Mouse (Mus musculus) c-Kit-negative CD71-positive TER-119-positive erythroid progenitor cells, embryonic 14.5 days (primary cell): ENCODE results near the gene Wnt9b.
A peak's percentile ranks its signal among the peaks of the same experiment; 100 is the strongest.

Source experiments
- DNase-seq: peaks from one replicate; pipeline ENCODE4 v3.0.0-alpha.2; 2013; ENCODE audit warnings: low read depth, low spot score

Gene Wnt9b

GRCm38 (mm10) chr11:103732306-103732705 is 17.3 kb downstream of the Wnt9b start:
- no peak for DNase-seq

GRCm38 (mm10) chr11:103731594-103731993 is 18.0 kb downstream of the Wnt9b start:
- DNase-seq = no peak

GRCm38 (mm10) chr11:103729282-103729985 is 20.2 kb downstream of the Wnt9b start:
- no peak for DNase-seq

GRCm38 (mm10) chr11:103724331-103724771 is 25.3 kb downstream of the Wnt9b start:
- no peak for DNase-seq

GRCm38 (mm10) chr11:103722040-103722481 is 27.6 kb downstream of the Wnt9b start:
- DNase-seq = no peak

- DNase-seq = peak; percentile 24
Measured at GRCm38 (mm10) chr11:103721468-103722039, 28.1 kb downstream of the Wnt9b start.

GRCm38 (mm10) chr11:103719436-103719835 is 30.2 kb downstream of the Wnt9b start:
- no peak for DNase-seq

- DNase-seq = no peak
Measured at GRCm38 (mm10) chr11:103716971-103717370, 32.6 kb downstream of the Wnt9b start.

- no peak for DNase-seq
Measured at GRCm38 (mm10) chr11:103714074-103714473, 35.5 kb downstream of the Wnt9b start.

GRCm38 (mm10) chr11:103711851-103712587 is 37.6 kb downstream of the Wnt9b start:
- DNase-seq = no peak

- DNase-seq = no peak
Measured at GRCm38 (mm10) chr11:103709982-103710381, 39.6 kb downstream of the Wnt9b start.

- DNase-seq = no peak
Measured at GRCm38 (mm10) chr11:103707005-103707404, 42.6 kb downstream of the Wnt9b start.

- no peak for DNase-seq
Measured at GRCm38 (mm10) chr11:103698226-103698625, 51.4 kb downstream of the Wnt9b start.

- peak; percentile 79 for DNase-seq
Measured at GRCm38 (mm10) chr11:103697565-103698176, 52.0 kb downstream of the Wnt9b start, which contains the start of gene Gosr2. Gosr2 (minus strand) TSS chr11:103697898.

- DNase-seq = no peak
Measured at GRCm38 (mm10) chr11:103696851-103697564, 52.6 kb downstream of the Wnt9b start.

- DNase-seq = no peak
Measured at GRCm38 (mm10) chr11:103693241-103693640, 56.4 kb downstream of the Wnt9b start.

GRCm38 (mm10) chr11:103691036-103691435 is 58.6 kb downstream of the Wnt9b start:
- DNase-seq = no peak

GRCm38 (mm10) chr11:103688980-103689378 is 60.6 kb downstream of the Wnt9b start:
- no peak for DNase-seq

- DNase-seq = no peak
Measured at GRCm38 (mm10) chr11:103688271-103688979, 61.2 kb downstream of the Wnt9b start.

GRCm38 (mm10) chr11:103686706-103687105 is 62.9 kb downstream of the Wnt9b start:
- no peak for DNase-seq

- DNase-seq = no peak
Measured at GRCm38 (mm10) chr11:103685261-103685736, 64.3 kb downstream of the Wnt9b start.
